Mouse (Mus musculus): ENCODE results near the gene Senp1.

Gene Senp1

GRCm38 (mm10) chr15:98048918-98049700 is 44.4 kb downstream of the Senp1 start:
- in situ Hi-C loops (cut with MseI, MboI): no loop called here

- in situ Hi-C loops (cut with MseI, MboI): no loop called here
These were observed 49.2 kb downstream of the Senp1 start for GRCm38 (mm10) chr15:98044387-98044786.

- in situ Hi-C loops (cut with MseI, MboI): no loop called here
These were observed 49.6 kb downstream of the Senp1 start for GRCm38 (mm10) chr15:98043967-98044366.

- in situ Hi-C loops (cut with MseI, MboI): no loop called here
These were observed 51.0 kb downstream of the Senp1 start for GRCm38 (mm10) chr15:98042508-98042907.

GRCm38 (mm10) chr15:98039682-98040081 is 53.9 kb downstream of the Senp1 start:
- in situ Hi-C loops (cut with MseI, MboI): no loop called here

- in situ Hi-C loops (cut with MseI, MboI): no loop called here
These were observed 57.0 kb downstream of the Senp1 start for GRCm38 (mm10) chr15:98036578-98036977.

GRCm38 (mm10) chr15:98035076-98035755 is 58.3 kb downstream of the Senp1 start:
- in situ Hi-C loops (cut with MseI, MboI): no loop called here

- in situ Hi-C loops (cut with MseI, MboI): no loop called here
These were observed 60.3 kb downstream of the Senp1 start for GRCm38 (mm10) chr15:98033233-98033748.

GRCm38 (mm10) chr15:98029798-98030197 is 63.7 kb downstream of the Senp1 start:
- in situ Hi-C loops (cut with MseI, MboI): no loop called here

GRCm38 (mm10) chr15:98026967-98027904 is 66.3 kb downstream of the Senp1 start:
- in situ Hi-C loops (cut with MseI, MboI): no loop called here

- in situ Hi-C loops (cut with MseI, MboI): no loop called here
These were observed 67.9 kb downstream of the Senp1 start for GRCm38 (mm10) chr15:98025611-98026010.

GRCm38 (mm10) chr15:98023137-98023536 is 70.4 kb downstream of the Senp1 start:
- in situ Hi-C loops (cut with MseI, MboI): no loop called here

- in situ Hi-C loops (cut with MseI, MboI): no loop called here
These were observed 71.7 kb downstream of the Senp1 start for GRCm38 (mm10) chr15:98021886-98022285.

- in situ Hi-C loops (cut with MseI, MboI): no loop called here
These were observed 74.5 kb downstream of the Senp1 start for GRCm38 (mm10) chr15:98019047-98019446.

GRCm38 (mm10) chr15:98017925-98018324 is 75.6 kb downstream of the Senp1 start:
- in situ Hi-C loops (cut with MseI, MboI): no loop called here

GRCm38 (mm10) chr15:98012810-98013209 is 80.7 kb downstream of the Senp1 start:
- in situ Hi-C loops (cut with MseI, MboI): no loop called here

- in situ Hi-C loops (cut with MseI, MboI): no loop called here
These were observed 88.4 kb downstream of the Senp1 start for GRCm38 (mm10) chr15:98005181-98005580.

- in situ Hi-C loops (cut with MseI, MboI): no loop called here
These were observed 88.8 kb downstream of the Senp1 start for GRCm38 (mm10) chr15:98004740-98005159.

GRCm38 (mm10) chr15:98003822-98004739 is 89.5 kb downstream of the Senp1 start, which contains the start of gene Col2a1:
Gene Col2a1, minus strand, starts transcription at chr15:98004695.
- in situ Hi-C loops (cut with MseI, MboI): no loop called here

GRCm38 (mm10) chr15:98002991-98003821 is 90.3 kb downstream of the Senp1 start:
- in situ Hi-C loops (cut with MseI, MboI): no loop called here
